Mouse (Mus musculus) common myeloid progenitor, adult 5-6 weeks (primary cell): ENCODE measurements around the gene Wdr93. TPM values are rescaled to one million over a fixed set of nuclear protein-coding genes. Genes with fewer than 3 reads are reported as not detected.

Experiments
- ATAC-seq: replicated peaks from 2 replicates; pipeline ENCODE4 v1.8.0; 2016; ENCODE audit warnings: low read depth, mild to moderate bottlenecking, moderate TSS enrichment, inconsistent platforms; ENCODE audit not compliant: poor library complexity, severe bottlenecking
- total RNA-seq: library from RNA; stranded (forward); fragments of 200-1000, 187-1606 nt; gene quantifications from 2 replicates; pipeline ENCODE4 v1.2.3, GENCODE M21; 2017

Gene Wdr93
- total RNA-seq, 1 experiment from 2014 or later = not detected

GRCm38 (mm10) chr7:79799048-79799447, 56.1 kb downstream of the Wdr93 start:
- ATAC-seq = peak; percentile 82

- no peak for ATAC-seq
Observed at GRCm38 (mm10) chr7:79799506-79799905, 56.5 kb downstream of the Wdr93 start.

- no peak for ATAC-seq
Observed at GRCm38 (mm10) chr7:79800336-79800735, 57.4 kb downstream of the Wdr93 start.

GRCm38 (mm10) chr7:79801391-79801790, 58.4 kb downstream of the Wdr93 start:
- ATAC-seq = no peak

DNA sequence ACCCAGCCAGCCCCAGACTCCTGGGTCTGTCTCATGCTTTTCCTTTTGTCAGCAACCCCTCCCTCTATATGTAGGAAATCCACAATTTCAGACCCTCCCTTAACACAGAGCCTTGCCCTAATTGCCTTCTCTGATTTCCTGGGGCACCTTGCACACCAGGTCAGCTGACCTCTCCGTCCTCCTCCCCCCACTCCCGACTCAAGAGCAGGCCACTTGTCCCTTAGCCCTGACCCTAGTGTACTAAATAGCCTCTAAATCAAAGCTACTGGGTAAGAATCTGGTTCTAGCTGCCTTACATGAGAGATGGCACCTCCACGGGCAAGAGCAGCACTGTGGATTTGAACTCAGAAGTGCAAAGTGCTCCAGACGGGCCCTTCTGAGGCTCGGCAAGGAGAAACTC, 59.1 kb downstream of the Wdr93 start:
- ATAC-seq = no peak

DNA sequence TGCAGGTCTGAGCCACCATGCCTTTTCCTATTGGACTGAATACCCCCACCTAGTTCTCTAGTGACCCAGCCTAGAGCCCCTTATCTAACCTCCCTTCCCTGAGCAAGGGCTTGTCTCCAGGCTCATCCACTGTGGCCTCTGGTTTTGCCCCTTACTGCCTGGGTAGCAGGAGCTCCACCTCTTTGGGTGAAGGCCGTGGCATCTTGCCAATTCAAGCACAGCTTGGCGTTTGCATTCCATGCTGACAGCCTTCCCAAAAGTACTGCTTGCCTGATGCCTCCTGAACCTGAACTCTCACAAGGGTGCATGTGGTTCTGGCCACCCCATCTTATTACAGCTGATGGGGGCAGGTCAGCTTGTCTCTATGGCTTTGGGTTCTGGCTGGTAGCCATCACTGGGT, 60.9 kb downstream of the Wdr93 start:
- ATAC-seq = no peak

DNA sequence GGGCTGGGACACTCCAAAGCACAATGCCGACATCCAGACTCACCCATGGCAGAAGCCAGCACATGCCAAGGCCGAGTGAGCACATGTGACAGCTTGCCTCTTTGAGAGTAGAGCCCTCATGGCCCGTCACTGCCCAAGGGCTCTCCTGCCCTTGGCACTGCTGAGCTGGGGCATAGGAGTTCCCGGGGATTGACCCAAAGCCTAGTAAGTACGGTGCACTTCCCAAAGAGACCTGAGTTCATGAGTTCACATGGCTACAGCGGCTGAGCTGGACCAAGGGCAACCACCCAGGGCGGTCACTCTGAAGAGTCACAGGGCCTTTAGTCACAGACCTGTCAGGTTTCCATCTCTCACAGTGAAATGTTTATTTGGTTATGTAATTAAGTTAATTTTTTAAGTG, 65.6 kb downstream of the Wdr93 start:
- ATAC-seq = no peak

DNA sequence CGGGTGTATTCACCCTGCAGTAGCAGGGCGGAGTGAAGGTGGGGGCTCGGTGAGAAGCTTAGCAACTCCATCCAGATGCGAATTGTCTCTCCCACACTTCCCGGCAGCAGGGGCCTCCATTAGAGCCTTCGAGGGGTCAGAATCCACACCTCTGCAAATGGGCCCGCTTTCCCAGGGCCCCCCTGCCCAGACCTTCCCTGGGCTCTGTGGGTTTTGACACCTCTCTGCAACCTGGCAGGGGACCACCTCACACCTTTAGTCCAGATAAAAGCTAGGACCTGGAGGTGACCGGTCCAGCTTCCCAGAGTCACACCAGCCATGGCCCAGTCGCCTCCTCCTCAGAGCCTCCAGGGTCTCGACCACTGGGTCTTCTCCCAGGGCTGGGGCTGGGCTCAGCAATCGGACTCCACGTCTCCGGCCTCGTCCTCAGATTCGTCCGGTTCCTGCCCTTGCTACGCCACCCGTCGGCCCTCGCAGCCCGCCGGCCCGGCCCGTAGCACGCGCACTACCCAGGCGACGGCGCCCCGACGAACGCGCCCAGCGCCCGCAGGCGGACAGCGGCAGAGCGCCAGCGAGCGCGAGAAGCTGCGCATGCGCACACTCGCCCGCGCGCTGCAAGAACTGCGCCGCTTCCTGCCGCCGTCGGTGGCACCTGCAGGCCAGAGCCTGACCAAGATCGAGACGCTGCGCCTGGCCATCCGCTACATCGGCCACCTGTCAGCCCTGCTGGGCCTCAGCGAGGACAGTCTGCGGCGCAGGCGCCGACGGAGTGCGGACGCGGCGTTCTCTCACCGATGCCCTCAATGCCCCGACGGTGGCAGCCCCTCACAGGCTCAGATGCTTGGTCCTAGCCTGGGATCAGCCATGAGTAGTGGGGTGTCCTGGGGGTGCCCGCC, 67.9 kb downstream of the Wdr93 start, which contains the start of gene Mesp2:
Mesp2 (plus strand) TSS at position 117 of the 896 bp plus-strand sequence.
- peak; percentile 70 for ATAC-seq

- no peak for ATAC-seq
Observed at GRCm38 (mm10) chr7:79813409-79813808, 70.4 kb downstream of the Wdr93 start.

DNA sequence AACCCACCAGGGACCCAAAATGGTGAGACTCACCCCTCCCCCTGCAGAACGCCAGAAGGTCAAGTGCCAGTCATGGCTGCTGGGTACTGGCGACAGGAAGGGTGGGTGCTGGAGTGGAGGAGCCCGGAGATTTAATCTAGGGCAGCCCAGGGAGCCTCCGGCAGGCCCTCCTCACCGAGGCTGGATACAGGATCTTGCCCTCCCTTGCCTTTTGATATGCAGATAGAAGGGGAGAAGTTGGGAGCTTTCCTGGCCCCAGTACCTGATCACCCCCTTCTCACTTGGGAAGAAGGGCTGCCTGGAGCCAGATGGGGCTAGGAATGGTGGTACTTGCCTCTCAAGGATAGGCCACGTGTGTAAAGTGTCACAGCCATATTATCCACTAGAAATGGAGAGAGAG, 75.4 kb downstream of the Wdr93 start:
- ATAC-seq = no peak

- ATAC-seq = peak; percentile 47; the same call in 1 of the 2 replicates
Observed at GRCm38 (mm10) chr7:79819515-79819914, 76.6 kb downstream of the Wdr93 start.

DNA sequence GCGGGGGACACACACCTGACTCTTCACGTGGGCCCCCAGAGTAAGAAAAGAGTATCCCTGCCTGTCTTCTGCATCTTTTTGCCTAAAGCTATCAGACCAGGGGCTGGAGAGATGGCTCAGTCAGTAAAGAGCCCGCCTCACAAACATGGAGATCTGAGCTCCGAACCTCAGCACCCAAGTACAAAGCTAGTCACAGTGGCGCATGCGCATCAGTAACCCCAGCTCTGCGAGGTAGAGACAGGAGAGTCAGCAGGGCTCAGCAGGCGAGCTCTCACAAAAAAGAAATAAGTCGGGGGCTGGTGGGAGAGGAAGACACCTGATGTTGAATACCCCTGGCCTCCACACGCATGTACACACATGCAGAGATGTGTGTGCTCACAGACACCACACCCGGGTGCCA, 77.0 kb downstream of the Wdr93 start:
- no peak for ATAC-seq

GRCm38 (mm10) chr7:79822092-79822695, 79.2 kb downstream of the Wdr93 start:
- ATAC-seq = no peak

- ATAC-seq = no peak
Observed at GRCm38 (mm10) chr7:79828341-79828740, 85.4 kb downstream of the Wdr93 start.

DNA sequence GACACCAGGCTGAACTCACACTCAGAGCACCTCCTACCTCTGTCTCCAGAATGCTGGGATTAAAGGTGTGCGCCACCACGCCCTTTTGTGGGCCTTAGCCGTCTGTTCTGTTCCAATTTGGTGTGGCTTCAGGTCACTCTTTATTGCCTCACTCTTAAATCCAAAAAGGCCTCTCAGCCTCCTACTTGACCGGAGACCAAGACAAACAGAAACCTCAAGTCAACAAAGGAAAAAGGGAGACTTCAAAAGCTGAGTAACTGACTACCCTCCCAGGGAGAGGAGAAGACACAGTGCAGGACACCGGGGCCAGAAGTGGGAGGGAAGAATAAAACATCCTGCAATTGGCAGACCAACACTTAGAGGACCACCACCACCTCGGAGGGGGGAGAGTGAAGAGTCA, 88.2 kb downstream of the Wdr93 start:
- ATAC-seq = no peak

GRCm38 (mm10) chr7:79831585-79831984, 88.6 kb downstream of the Wdr93 start:
- no peak for ATAC-seq

DNA sequence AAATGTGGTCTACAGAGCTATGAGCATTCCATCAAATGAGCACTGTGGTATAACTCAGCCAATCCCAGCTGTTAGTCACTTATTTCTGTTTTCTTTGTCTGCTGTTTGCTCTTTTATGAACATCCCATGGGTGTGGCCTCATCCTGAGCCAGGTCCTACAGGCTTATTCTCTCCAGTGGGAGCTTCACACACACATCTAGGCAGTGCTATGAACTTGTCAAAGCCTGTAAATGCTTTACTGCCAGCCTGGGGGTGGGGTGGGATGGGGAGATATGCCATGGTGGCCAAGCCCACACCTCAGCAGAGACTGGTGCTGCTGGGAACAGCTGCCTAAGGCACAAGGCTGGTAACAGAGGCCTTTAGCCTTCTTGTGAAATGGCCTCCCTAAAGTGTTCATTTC, 90.0 kb downstream of the Wdr93 start:
- ATAC-seq = no peak

DNA sequence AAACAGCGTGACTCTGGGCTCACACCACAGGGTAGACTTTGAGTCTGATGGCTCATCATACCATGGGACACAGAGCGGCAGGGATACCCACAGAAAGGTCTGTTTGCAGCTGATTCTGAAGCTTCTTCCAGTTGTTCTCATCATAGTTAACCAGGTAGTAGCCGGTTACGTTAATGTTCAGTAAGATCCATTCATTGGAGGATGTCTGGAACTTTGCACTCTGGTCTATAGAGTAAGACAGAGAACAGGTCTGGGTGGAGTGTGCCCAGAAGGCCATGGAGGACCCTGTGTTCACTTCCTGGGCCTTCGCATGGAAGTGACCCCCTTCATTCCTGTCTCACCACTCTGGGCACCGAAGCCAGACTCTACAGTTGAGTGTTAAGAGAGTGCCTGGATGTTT, 92.2 kb downstream of the Wdr93 start:
- ATAC-seq = no peak
